ENCODE assay signal across 26 mouse cellular contexts in genomic region chr1:74093447-74093846, GRCm38 (mm10). TPM values are rescaled to one million over a fixed set of nuclear protein-coding genes. Genes with fewer than 3 reads are reported as not detected.
DNase-seq lines count a peak whose midpoint lies in the region.
"Had no signal": no experiment of that assay in that cellular context is flagged by ENCODE, and none has a peak within 500 bp of the region (broad histone marks: within the 10 kb centered on the region; RNA-seq: fewer than 3 reads in every experiment).

No protein-coding gene starts in this region.

- peak; percentile 74 for DNase-seq in kidney, adult 11 months
- DNase-seq in kidney, postnatal 10 days: no peak
- DNase-seq in kidney, adult 8-10 months: peak; percentile 60 to 78
- peak; percentile 60 for DNase-seq in kidney, postnatal 14 days
- DNase-seq in cerebellum, adult 11 months: no peak
- no peak for DNase-seq in adrenal gland, adult 8-10 months
- no peak for DNase-seq in right cerebral cortex, postnatal 36 days (ENCODE audit: low spot score in 2 of 2)
- DNase-seq: adrenal gland, postnatal 25 days; cerebellum, adult 2 months; cerebellum, postnatal 14 days; heart, postnatal 14 days; left cerebral cortex, postnatal 4 days; right cerebral cortex, postnatal 4 days; thymus, adult 18-20 months; thymus, postnatal 25 days had no signal

- H3K4me1 ChIP-seq in brown adipose tissue, adult 24 weeks (ENCODE audit: control insufficient read depth, insufficient read depth, insufficient read length, low read length): peaks cover 23% of the 10 kb centered on the region

- H3K27ac ChIP-seq in brown adipose tissue, adult 24 weeks (replicated peaks; ENCODE audit: low read depth, low read length): peak overlapping the region; percentile 67
- H3K27ac ChIP-seq: hindbrain, embryonic 14.5 days; layer of hippocampus, adult 2 months; left cerebral cortex, adult 2 months; liver, embryonic 15.5 days; stomach, postnatal 0 days had no signal

- H3K4me3 ChIP-seq in brown adipose tissue, adult 24 weeks (ENCODE audit: insufficient read depth, low read depth, low read length): no peak overlapping the region
- H3K4me3 ChIP-seq: layer of hippocampus, adult 2 months; left cerebral cortex, adult 2 months; liver, embryonic 15.5 days; lung, embryonic 15.5 days had no signal

RNA-seq across cellular contexts. Expression of gene Tns1, which starts 30.8 kb away (rescaled TPM):
- 237 and 280 TPM in 2 replicates for polyA plus RNA-seq in brown adipose tissue, adult 24 weeks (2012; ENCODE audit: insufficient read depth, insufficient read length, missing spikeins)
- 100 to 1,000 TPM; 461 to 578 (median 489) TPM for total RNA-seq in adrenal gland, adult 8-10 months (2022)
- total RNA-seq: MEL had no signal

RNA-seq across cellular contexts. Expression of gene Rufy4, which starts 31.9 kb away (rescaled TPM):
- 1.8 and 2.1 TPM in 2 replicates for polyA plus RNA-seq in brown adipose tissue, adult 24 weeks (2012; ENCODE audit: insufficient read depth, insufficient read length, missing spikeins)
- 1 to 10 TPM; 1.3 to 4.4 (median 2.8) TPM for total RNA-seq in adrenal gland, adult 8-10 months (2022)
- total RNA-seq: gastrocnemius, adult 8-10 months had no signal
- polyA plus RNA-seq: cortical plate, adult 2 months; intestine, postnatal 0 days; liver, embryonic 15.5 days had no signal

Comparison
In these comparisons a context has a peak if more than half of its experiments do, and no peak if none do; other contexts are left out.
1. DNase-seq: peak in kidney, adult 11 months (single experiment), kidney, adult 8-10 months (2 of 2) and kidney, postnatal 14 days (single experiment); none in kidney, postnatal 10 days (single experiment), cerebellum, adult 11 months (single experiment), adrenal gland, adult 8-10 months (single experiment) and right cerebral cortex, postnatal 36 days (0 of 2).